Mouse (Mus musculus) pancreas, adult 10 weeks (tissue): Measurements from ENCODE around the gene Thap4. TPM values are rescaled to one million over a fixed set of nuclear protein-coding genes. Genes with fewer than 3 reads are reported as not detected.

ENCODE experiments used
- polyA plus RNA-seq: library from polyadenylated mRNA; stranded (reverse); fragments of 350-450 nt; fragmentation: Illumina TruSeq; extraction: RNeasy Lipid Tissue Mini Kit (QIAGEN cat#74804); gene quantifications from one replicate; pipeline ENCODE4 v1.2.3, GENCODE M21; 2015; ENCODE audit warnings: low read depth, low replicate concordance; ENCODE audit not compliant: insufficient read depth

Thap4 gene
- 11.6 TPM for polyA plus RNA-seq

DNA sequence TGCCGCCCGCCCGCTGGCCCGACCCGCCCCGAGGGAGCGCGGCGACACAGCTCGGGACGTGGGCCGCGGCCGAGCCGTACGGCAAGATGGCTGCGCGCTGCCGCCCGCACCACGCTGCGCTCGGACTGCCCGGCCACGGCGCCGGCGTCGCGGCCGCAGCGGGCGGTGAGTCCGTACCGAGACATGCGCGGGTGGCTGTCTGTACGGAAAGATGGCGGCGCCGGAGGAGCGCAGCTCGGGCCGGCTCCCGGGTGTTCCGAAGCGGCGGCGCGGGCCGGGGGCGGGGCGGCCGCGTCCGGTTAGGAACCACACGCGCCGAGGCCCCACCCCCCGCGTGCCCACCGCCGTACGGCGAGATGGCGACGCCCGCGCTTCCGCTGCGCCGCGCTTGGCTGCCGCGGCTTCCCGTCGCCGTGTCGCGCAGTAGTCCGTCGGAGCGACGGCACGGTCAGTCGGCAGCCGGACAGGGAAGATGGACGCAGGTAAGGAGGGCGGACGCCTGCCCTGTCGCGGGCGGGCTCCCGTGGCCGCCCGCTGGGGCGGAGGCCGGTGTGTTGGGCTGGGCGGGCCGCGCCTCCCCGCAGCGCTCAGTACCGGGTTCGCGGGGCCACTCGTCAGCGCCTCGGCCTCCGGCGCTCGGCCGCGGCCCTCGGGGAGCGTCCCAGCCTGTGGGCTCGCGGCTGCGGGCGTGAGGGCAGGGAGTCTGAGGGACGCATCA lies at the start of gene Thap4:
Thap4 (minus strand) TSS at position 292 of the 718 bp plus-strand sequence.

DNA sequence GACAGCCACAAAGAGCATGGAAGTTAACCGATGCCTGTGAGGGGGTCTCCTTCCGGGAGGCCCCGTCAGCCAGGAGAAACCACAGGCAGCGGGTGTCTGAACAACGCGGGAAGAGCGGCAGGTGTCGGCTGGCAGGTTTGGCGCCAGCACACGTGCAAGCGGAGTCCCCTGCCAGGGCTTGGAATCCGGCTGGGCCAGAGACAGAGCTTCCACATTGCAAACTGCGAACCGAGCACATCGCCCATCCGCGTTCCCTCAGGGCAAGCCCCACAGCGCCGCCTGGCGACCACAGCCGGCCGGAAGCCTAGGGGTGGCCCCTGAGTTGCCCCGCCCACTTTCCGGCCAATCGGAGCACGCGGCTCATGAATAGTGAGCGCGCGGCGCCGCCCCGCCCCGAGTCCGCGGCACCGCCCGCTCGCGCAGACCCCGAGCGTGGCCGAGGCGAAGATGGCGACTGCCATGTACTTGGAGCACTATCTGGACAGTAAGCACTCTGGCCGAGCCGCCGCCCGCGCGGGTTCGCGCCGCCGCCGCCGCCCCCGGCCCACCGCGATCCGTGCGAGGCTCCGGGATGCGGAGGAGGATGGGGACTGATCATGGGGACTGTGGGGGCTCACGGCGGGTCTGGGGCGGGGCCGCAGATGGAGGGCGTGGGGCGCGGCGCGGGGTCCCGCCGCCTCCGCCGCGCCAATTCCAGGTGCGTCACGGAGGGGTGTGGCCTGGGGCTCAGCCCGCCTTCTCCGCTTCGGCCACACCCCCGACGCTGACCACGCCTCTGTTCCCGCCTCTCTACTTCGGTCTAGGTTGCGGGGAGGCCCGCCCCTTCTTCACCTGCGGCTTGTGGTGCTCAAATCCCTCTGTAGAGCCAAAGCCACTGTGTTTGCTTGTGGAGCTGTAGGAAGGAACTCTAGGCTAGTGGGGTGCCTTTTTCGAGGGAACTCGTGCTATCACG lies 49.2 kb upstream of the Thap4 start, which contains the start of gene Ing5:
Ing5 (plus strand) TSS at position 410 of the 952 bp plus-strand sequence.

DNA sequence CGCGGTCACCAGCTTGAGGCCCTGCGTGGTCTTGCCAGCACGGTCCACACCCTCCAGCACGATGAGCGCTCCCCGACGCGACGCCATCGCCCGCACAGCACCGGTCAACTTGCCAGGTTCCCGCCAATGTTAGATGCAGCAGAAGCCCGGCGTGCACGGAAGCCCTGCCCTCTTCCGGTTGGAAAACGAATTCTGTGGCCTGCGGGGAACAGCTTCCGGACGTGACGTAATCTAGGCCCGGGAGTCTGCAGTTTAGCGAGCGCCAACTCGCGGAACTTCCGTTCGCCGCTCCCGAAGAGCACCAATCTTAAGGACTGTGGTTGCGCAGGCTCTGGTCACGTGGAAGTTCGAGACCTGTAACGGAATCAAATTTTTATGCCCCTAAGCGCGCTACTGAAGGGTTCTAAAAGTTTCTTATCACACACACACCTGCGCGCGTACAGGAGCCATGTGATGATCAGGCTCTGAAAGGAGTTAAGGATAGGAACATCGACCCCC lies 47.1 kb upstream of the Thap4 start, which contains the start of gene Dtymk:
Dtymk (minus strand) TSS at position 194 of the 498 bp plus-strand sequence.

DNA sequence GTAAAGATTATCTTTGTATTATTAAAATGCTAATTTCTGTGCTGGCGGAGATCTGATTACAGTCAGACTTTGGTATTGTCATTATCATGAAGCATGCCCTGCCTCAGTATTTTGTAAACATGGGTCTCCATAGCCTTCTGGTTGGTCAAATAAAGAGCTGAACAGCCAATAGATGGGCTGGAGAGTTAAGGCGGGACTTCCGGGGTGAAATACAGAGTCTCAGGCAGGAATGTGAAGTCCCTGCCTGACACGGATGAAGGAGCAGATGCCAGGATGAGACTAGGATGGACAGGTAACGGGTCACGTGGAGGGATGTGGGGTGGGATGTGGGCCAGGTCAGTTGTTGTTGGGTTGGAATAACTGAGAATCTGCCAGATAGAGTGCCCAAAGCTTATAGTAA lies 3.4 kb downstream of the Thap4 start, which contains the start of gene Atg4b:
Atg4b (plus strand) TSS at position 211 of the 400 bp plus-strand sequence.

DNA sequence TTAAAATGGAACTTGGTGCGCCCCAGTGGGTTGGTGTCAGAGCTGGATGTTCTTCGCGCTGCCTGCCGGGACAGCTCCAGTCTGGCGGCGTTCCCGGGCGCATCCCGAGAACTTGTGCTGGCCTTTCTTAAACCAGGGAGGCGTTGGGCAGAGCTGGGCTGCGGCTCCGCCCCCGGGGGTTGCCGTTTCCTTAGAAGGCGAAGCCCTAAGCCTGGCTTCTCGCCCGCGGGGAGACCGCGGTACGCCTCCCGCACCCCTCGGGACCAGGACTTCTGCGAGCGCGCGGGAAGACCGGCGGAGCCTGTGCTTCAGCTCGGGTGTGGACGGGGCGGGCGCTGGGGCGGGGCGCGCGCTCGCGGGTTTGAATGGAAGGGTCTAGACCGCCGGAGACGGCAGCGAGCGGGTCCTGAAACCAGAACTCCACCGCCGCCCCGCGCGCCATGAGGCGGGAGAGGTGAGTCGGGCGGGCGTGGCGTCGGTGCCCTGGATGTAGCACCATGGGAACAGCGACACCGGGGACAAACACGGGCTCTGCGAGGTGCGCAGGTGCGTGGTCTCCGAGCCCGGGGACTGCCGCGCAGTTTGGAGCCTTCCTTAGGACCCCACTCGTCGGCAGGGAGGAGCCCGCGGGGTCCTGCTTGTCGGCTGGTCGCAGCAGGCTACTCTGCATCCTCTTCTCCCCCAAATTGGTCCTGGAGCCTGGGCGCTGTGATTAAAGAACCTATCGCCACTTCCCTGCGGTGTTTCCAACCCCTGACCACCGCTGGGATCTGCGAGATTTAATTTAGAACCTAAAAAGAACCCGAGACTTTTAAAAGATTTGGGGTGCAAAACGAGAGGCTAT lies 69.0 kb downstream of the Thap4 start, which contains the start of gene Bok:
Bok (plus strand) TSS at position 260 of the 844 bp plus-strand sequence.

DNA sequence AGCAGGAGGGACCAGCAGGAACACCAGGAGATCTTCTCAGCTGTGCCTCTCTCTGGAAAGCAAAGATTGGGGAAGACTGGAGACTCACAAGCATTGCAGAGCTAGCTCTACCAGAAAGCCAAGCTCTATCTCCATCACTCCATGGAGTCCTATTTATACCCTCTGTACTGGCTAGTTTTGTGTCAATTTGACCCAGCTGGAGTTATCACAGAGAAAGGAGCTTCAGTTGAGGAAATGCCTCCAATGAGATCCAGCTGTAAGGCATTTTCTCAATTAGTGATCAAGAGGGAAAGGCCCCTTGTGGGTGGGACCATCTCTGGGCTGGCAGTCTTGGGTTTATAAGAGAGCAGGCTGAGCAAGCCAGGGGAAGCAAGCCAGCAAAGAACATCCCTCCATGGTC lies 96.1 kb downstream of the Thap4 start, which contains the start of gene Stk25:
Stk25 (minus strand) TSS at position 101 of the 400 bp plus-strand sequence.

Other genes starting within 250 kb of the Thap4 start
- 2.7 TPM for gene Farp2, start 242.8 kb downstream of the Thap4 start, polyA plus RNA-seq
- 56.8 TPM for gene Stk25, start 96.2 kb downstream of the Thap4 start, polyA plus RNA-seq
- 14.0 TPM for gene Bok, start 69.2 kb downstream of the Thap4 start, polyA plus RNA-seq
- gene Atg4b, start 3.4 kb downstream of the Thap4 start, polyA plus RNA-seq, result 13.9 TPM
- gene Dtymk, start 47.1 kb upstream of the Thap4 start, polyA plus RNA-seq, result 18.4 TPM
- 3.7 TPM for gene Ing5, start 49.1 kb upstream of the Thap4 start, polyA plus RNA-seq
- 9.2 TPM for gene D2hgdh, start 70.0 kb upstream of the Thap4 start, polyA plus RNA-seq
- gene Gal3st2, start 106.4 kb upstream of the Thap4 start, polyA plus RNA-seq, result 0.37 TPM
- not detected for gene Gal3st2b, start 163.4 kb upstream of the Thap4 start, polyA plus RNA-seq
- gene Gal3st2c, start 235.6 kb upstream of the Thap4 start, polyA plus RNA-seq, result not detected